Comparison of ENCODE assay signal across 32 mouse cellular contexts in the genomic region with DNA sequence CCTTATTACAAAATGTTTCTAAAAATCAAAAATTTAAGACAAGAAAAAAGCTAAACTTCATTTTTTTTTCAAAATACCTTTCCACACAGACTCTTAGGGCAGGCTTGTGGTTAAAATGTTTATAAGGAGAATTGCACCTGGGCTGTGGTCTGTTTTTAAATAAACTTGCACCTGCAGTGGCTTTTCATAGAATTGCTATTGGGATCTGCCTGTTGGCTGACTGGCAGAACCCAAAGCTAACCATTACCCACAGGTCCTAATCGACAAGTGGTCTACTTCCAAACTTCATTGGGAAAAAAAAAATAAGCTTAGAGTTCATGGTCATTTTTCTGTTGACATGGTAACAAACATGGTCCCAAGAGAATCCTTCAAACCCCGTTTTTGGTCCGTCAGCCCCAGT. TPM values are rescaled to one million over a fixed set of nuclear protein-coding genes. Genes with fewer than 3 reads are reported as not detected.
DNase-seq lines count a peak whose midpoint lies in the region; ATAC-seq and TF ChIP-seq lines count a peak whose summit lies in the region.
"Had no signal": no experiment of that assay in that cellular context is flagged by ENCODE, and none has a peak within 500 bp of the region (broad histone marks: within the 10 kb centered on the region; RNA-seq: fewer than 3 reads in every experiment).

No protein-coding gene starts in this region.

- no peaks in the 10 kb centered on the region for H3K27me3 ChIP-seq in CH12.LX (replicated peaks)
- H3K27me3 ChIP-seq: embryonic facial prominence, embryonic 12.5 days; forebrain, embryonic 12.5 days; forebrain, embryonic 15.5 days had no signal

- no peak for ATAC-seq in erythroblast, adult 5-6 weeks (replicated peaks; ENCODE audit: low FRiP score, poor library complexity, severe bottlenecking)
- ATAC-seq: activated CD4-positive, CD25-positive, alpha-beta regulatory T cell, adult 4 months; CD4-positive, CD25-positive, alpha-beta regulatory T cell, adult 4 months; forebrain, embryonic 15.5 days; forebrain, postnatal 0 days; Patski had no signal

- no peak; the same call in none of the 2 replicates for TF ChIP-seq RAD21 in CH12.LX (IDR thresholded peaks at IDR 0.05; ENCODE audit: low read depth, low read length)

- peak; percentile 94 for TF ChIP-seq EP300 in CH12.LX (IDR thresholded peaks at IDR 0.05; ENCODE audit: low read length)

- no peaks in the 10 kb centered on the region for H3K79me2 ChIP-seq in CH12.LX (replicated peaks; ENCODE audit: control insufficient read depth, extremely low read depth, insufficient read depth, poor library complexity, severe bottlenecking)

- dilution Hi-C loops in CH12.LX (cut with MboI; ENCODE audit: extremely low pct_ligation_motif_present, extremely low pct_unique_long_range_greater_than_20kb, low sequenced_read_pairs), result no loop called here

- no peak for TF ChIP-seq POLR2A in CH12.LX (IDR thresholded peaks at IDR 0.05; ENCODE audit: low read depth, low read length)

- TF ChIP-seq CTCF in CH12.LX (conservative IDR thresholded peaks at IDR 0.05 in 1 of 2, IDR thresholded peaks at IDR 0.05 in 1 of 2; ENCODE audit: low read depth in 2 of 2, low read length in 2 of 2), result no peak

- no peaks in the 10 kb centered on the region for H3K9me3 ChIP-seq in CH12.LX (replicated peaks; ENCODE audit: low read length)
- H3K9me3 ChIP-seq: embryonic facial prominence, embryonic 10.5 days; embryonic facial prominence, embryonic 12.5 days; forebrain, embryonic 10.5 days; forebrain, embryonic 12.5 days; forebrain, embryonic 15.5 days had no signal

- peak overlapping the region; percentile 56 for H3K9ac ChIP-seq in CH12.LX (ENCODE audit: insufficient read depth, low read depth)
- H3K9ac ChIP-seq: embryonic facial prominence, embryonic 12.5 days; forebrain, embryonic 12.5 days; forebrain, embryonic 15.5 days; forebrain, postnatal 0 days had no signal

- peaks cover 24 to 74% of the 10 kb centered on the region in 2 experiments for H3K4me1 ChIP-seq in CH12.LX (ENCODE audit: control insufficient read depth in 1 of 2, insufficient read depth in 2 of 2)
- H3K4me1 ChIP-seq: embryonic facial prominence, embryonic 12.5 days; forebrain, embryonic 12.5 days; forebrain, embryonic 15.5 days had no signal

- DNase-seq in A20 (ENCODE audit: low read depth, low spot score) (peak; percentile 91), CH12.LX (ENCODE audit: extremely low read depth) (peak; percentile 84), MN1 (ENCODE audit: low spot score) (no peak)
- peak; percentile 69 for DNase-seq in thymus, postnatal 0 days (ENCODE audit: low spot score)
- DNase-seq in thymus, postnatal 14 days, result peak; percentile 38
- DNase-seq in lung, adult 18-20 months, result no peak
- no peak for DNase-seq in spleen, postnatal 36 days (ENCODE audit: low spot score in 2 of 2)
- DNase-seq: adrenal gland, adult 8-10 months; adrenal gland, postnatal 14 days; adrenal gland, postnatal 36 days; B cell, adult 2 months; cerebellum, adult 11-12 months; cerebellum, adult 2 months; cerebellum, adult 9-10 months; cerebellum, postnatal 10 days; cerebellum, postnatal 25 days; forebrain, postnatal 0 days had no signal

- in situ Hi-C loops in CH12.LX (cut with MboI; ENCODE audit: low pct_ligation_motif_present, low pct_unique_long_range_greater_than_20kb, low sequenced_read_pairs), result no loop called here

- peak overlapping the region; percentile 61; the same call in 1 of the 2 replicates for H3K4me2 ChIP-seq in CH12.LX (ENCODE audit: insufficient read depth, low read depth, poor library complexity, severe bottlenecking)
- H3K4me2 ChIP-seq: embryonic facial prominence, embryonic 12.5 days; forebrain, embryonic 12.5 days; forebrain, embryonic 15.5 days had no signal

- H3K27ac ChIP-seq in CH12.LX (ENCODE audit: insufficient read depth, low read depth), result peak overlapping the region; percentile 58
- H3K27ac ChIP-seq: embryonic facial prominence, embryonic 10.5 days; embryonic facial prominence, embryonic 12.5 days; forebrain, embryonic 10.5 days; forebrain, embryonic 12.5 days; forebrain, embryonic 15.5 days had no signal

- no peaks in the 10 kb centered on the region for H3K36me3 ChIP-seq in CH12.LX (replicated peaks in 1 of 2; ENCODE audit: control insufficient read depth in 1 of 2, insufficient read depth in 1 of 2, low read length in 1 of 2)
- H3K36me3 ChIP-seq: embryonic facial prominence, embryonic 10.5 days; embryonic facial prominence, embryonic 12.5 days; forebrain, embryonic 10.5 days; forebrain, embryonic 12.5 days; forebrain, embryonic 15.5 days had no signal

- H3K4me3 ChIP-seq in CH12.LX (replicated peaks in 1 of 3; ENCODE audit: low read depth in 2 of 3, low read length in 2 of 3, poor library complexity in 1 of 3), result no peak overlapping the region
- H3K4me3 ChIP-seq: embryonic facial prominence, embryonic 10.5 days; embryonic facial prominence, embryonic 12.5 days; erythroblast, embryonic 14.5 days; forebrain, embryonic 10.5 days; forebrain, embryonic 12.5 days; forebrain, embryonic 15.5 days had no signal

TF ChIP-seq in CH12.LX, 34 proteins besides CTCF, POLR2A, EP300 and RAD21 (continues in another document):
- TF ChIP-seq USF2 (conservative IDR thresholded peaks at IDR 0.05; ENCODE audit: low read depth, low read length) (no peak), BHLHE40 (IDR thresholded peaks at IDR 0.05; ENCODE audit: low read depth, low read length) (peak; percentile 77), ZNF384 (IDR thresholded peaks at IDR 0.05; ENCODE audit: low read depth, low read length) (peak; percentile 91), UBTF (IDR thresholded peaks at IDR 0.05; ENCODE audit: low read depth, low read length) (no peak), ZKSCAN1 (IDR thresholded peaks at IDR 0.05; ENCODE audit: borderline replicate concordance, low read depth, low read length) (no peak; the same call in 1 of the 2 replicates), RCOR1 (conservative IDR thresholded peaks at IDR 0.05; ENCODE audit: low read depth, low read length) (0 out of 2 replicates have a peak, but pooled peaks have one; percentile 19), ZMIZ1 (IDR thresholded peaks at IDR 0.05; ENCODE audit: low read depth, low read length) (no peak), IRF4 (IDR thresholded peaks at IDR 0.05; ENCODE audit: low read depth, low read length) (peak; percentile 74), KAT2A (IDR thresholded peaks at IDR 0.05; ENCODE audit: insufficient replicate concordance, low read length) (0 out of 2 replicates have a peak, but pooled peaks have one; percentile 38), CHD2 (IDR thresholded peaks at IDR 0.05; ENCODE audit: low read length) (peak; percentile 61), E2F4 (IDR thresholded peaks at IDR 0.05; ENCODE audit: insufficient replicate concordance, low read depth, low read length) (no peak), JUN (IDR thresholded peaks at IDR 0.05; ENCODE audit: insufficient read depth, low read depth, low read length) (no peak; the same call in 1 of the 2 replicates), MAFK (IDR thresholded peaks at IDR 0.05; ENCODE audit: insufficient replicate concordance, low read length) (peak; percentile 70), TCF12 (IDR thresholded peaks at IDR 0.05; ENCODE audit: low read depth, low read length) (peak; percentile 94), NRF1 (IDR thresholded peaks at IDR 0.05; ENCODE audit: low read depth, low read length) (no peak), MAZ (IDR thresholded peaks at IDR 0.05; ENCODE audit: low read depth, low read length) (no peak), ELF1 (IDR thresholded peaks at IDR 0.05; ENCODE audit: low read depth, low read length) (no peak), MXI1 (IDR thresholded peaks at IDR 0.05; ENCODE audit: low read depth, low read length) (no peak), USF1 (IDR thresholded peaks at IDR 0.05; ENCODE audit: low read depth, low read length) (no peak), JUND (conservative IDR thresholded peaks at IDR 0.05; ENCODE audit: low read depth, low read length) (peak; percentile 17), SIN3A (IDR thresholded peaks at IDR 0.05; ENCODE audit: low read length) (peak; percentile 33; the same call in 1 of the 2 replicates), POLR2AphosphoS2 (IDR thresholded peaks at IDR 0.05; ENCODE audit: low read depth, low read length) (no peak), TBP (conservative IDR thresholded peaks at IDR 0.05; ENCODE audit: low read depth, low read length) (peak; percentile 43; the same call in 1 of the 2 replicates)

RNA-seq across cellular contexts. Expression of gene Jchain, which starts 7.0 kb away (rescaled TPM):
- total RNA-seq in CH12.LX (2012; rRNA removed), result 477 and 729 TPM in 2 replicates
- total RNA-seq in CH12.LX (2014; rRNA removed), result 1,234 and 1,319 TPM in 2 replicates
- polyA plus RNA-seq in CH12.LX (2012; ENCODE audit: insufficient read length, low read depth), result 336 and 364 TPM in 2 replicates
- polyA plus RNA-seq in thymus, postnatal 0 days (2015; fragmentation: Nextera tagmentation; extraction: Ambion mirVana), result 0.42 and 0.44 TPM in 2 replicates
- 73.6 and 78.4 TPM in 2 replicates for total RNA-seq in erythroblast, adult 5-6 weeks (2015; ENCODE audit: low replicate concordance)
- 36.3 and 37.8 TPM in 2 replicates for total RNA-seq in erythroblast, adult 5-6 weeks (2017; ENCODE audit: low replicate concordance)
- total RNA-seq: MEL had no signal
- polyA plus RNA-seq: embryonic facial prominence, embryonic 10.5 days; erythroblast, embryonic 14.5 days; forebrain, embryonic 10.5 days had no signal

RNA-seq across cellular contexts. Expression of gene Utp3, which starts 19.6 kb away (rescaled TPM):
- total RNA-seq in CH12.LX (2012; rRNA removed) (66.6 and 90.4 TPM in 2 replicates), CH12.LX (2014; rRNA removed) (55.5 and 55.9 TPM in 2 replicates)
- 169 and 197 TPM in 2 replicates for polyA plus RNA-seq in CH12.LX (2012; ENCODE audit: insufficient read length, low read depth)
- polyA plus RNA-seq in thymus, postnatal 0 days (2015; fragmentation: Nextera tagmentation; extraction: Ambion mirVana), result 76.9 and 85.8 TPM in 2 replicates
- total RNA-seq in erythroblast, adult 5-6 weeks (2015; ENCODE audit: low replicate concordance), result 10.6 and 20.5 TPM in 2 replicates
- 10.9 and 11.8 TPM in 2 replicates for total RNA-seq in erythroblast, adult 5-6 weeks (2017; ENCODE audit: low replicate concordance)

RNA-seq across cellular contexts. Expression of gene Rufy3, which starts 30.1 kb away (rescaled TPM):
- 13.6 and 17.2 TPM in 2 replicates for total RNA-seq in CH12.LX (2012; rRNA removed)
- 17.4 and 19.9 TPM in 2 replicates for total RNA-seq in CH12.LX (2014; rRNA removed)
- 21.8 and 22.3 TPM in 2 replicates for polyA plus RNA-seq in CH12.LX (2012; ENCODE audit: insufficient read length, low read depth)
- 6.7 and 8.4 TPM in 2 replicates for polyA plus RNA-seq in thymus, postnatal 0 days (2015; fragmentation: Nextera tagmentation; extraction: Ambion mirVana)
- total RNA-seq in erythroblast, adult 5-6 weeks (2015; ENCODE audit: low replicate concordance), result 2.9 and 3.6 TPM in 2 replicates
- total RNA-seq in erythroblast, adult 5-6 weeks (2017; ENCODE audit: low replicate concordance), result 3.7 and 6.7 TPM in 2 replicates

RNA-seq across cellular contexts. Expression of gene Enam, which starts 46.9 kb away (rescaled TPM):
- total RNA-seq in CH12.LX (2012; rRNA removed) (0.04 TPM in 2 replicates), CH12.LX (2014; rRNA removed) (not detected in 2 replicates)
- 0.09 TPM in 1 of 2 replicates, not detected in the other for polyA plus RNA-seq in CH12.LX (2012; ENCODE audit: insufficient read length, low read depth)
- 0.05 and 0.07 TPM in 2 replicates for polyA plus RNA-seq in thymus, postnatal 0 days (2015; fragmentation: Nextera tagmentation; extraction: Ambion mirVana)
- total RNA-seq in erythroblast, adult 5-6 weeks (2015; ENCODE audit: low replicate concordance), result not detected in 2 replicates
- total RNA-seq in erythroblast, adult 5-6 weeks (2017; ENCODE audit: low replicate concordance), result not detected in 2 replicates
- total RNA-seq: adrenal gland, adult 18-20 months; adrenal gland, adult 8-10 months; adrenal gland, postnatal 14 days; adrenal gland, postnatal 36 days; ES-E14; forebrain, postnatal 0 days; MEL had no signal
- polyA plus RNA-seq: CD4-positive, CD25-positive, alpha-beta regulatory T cell, adult 4 months; cerebellum, adult 2 months; cortical plate, adult 2 months; embryonic facial prominence, embryonic 10.5 days; embryonic facial prominence, embryonic 14.5 days; erythroblast, embryonic 14.5 days; forebrain, embryonic 10.5 days; forebrain, embryonic 12.5 days; forebrain, embryonic 15.5 days; forebrain, postnatal 0 days; Patski had no signal

Comparison
In these comparisons a context has a peak if more than half of its experiments do, and no peak if none do; other contexts are left out.
1. DNase-seq: peak in A20 (single experiment), CH12.LX (single experiment), thymus, postnatal 0 days (single experiment) and thymus, postnatal 14 days (single experiment); none in lung, adult 18-20 months (0 of 2), MN1 (single experiment) and spleen, postnatal 36 days (0 of 2).
2. RNA of gene Jchain, which starts 7.0 kb away (total RNA-seq): 477 to 1,319 TPM in CH12.LX; 36.3 to 78.4 TPM in erythroblast, adult 5-6 weeks; every median in the first group is over 4 times any median in the second.